Mouse (Mus musculus): Measurements from ENCODE around the gene Rsu1. TPM values are rescaled to one million over a fixed set of nuclear protein-coding genes. Genes with fewer than 3 reads are reported as not detected.

Gene Rsu1
- polyA plus RNA-seq, 1 experiment from 2014 or later = 134 TPM

DNA sequence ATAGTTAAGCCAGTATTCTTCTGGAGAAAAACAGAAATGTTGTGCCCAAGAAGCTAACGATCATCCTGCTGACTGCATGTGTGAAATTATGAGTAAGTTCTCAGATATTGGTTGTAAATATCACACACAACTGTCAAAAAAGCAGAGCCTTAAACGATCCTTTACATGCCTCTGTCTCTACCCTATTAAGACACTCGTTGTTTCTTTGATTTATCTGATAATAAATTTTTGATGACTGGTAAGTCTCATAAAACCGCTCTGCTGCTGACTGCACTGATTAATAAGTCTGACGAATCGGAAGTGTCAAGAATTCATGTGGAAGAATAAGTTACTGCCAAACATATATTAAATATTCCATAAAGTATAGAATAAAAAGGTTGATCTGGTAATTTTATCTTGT, 126.0 kb downstream of the Rsu1 start:
- Histone ChIP-seq H3K4me2 (no peak overlapping the region), H3K9me3 (no peaks in the 10 kb centered on the region), H3K9ac (no peak overlapping the region), H3K27me3 (replicated peaks) (no peaks in the 10 kb centered on the region), H3K36me3 (no peaks in the 10 kb centered on the region), H3K4me1 (peaks cover 6% of the 10 kb centered on the region), H3K4me3 (no peak overlapping the region), H3K27ac (replicated peaks) (no peak overlapping the region)
- ATAC-seq (ENCODE audit: extremely low read depth, insufficient number of reproducible peaks, low FRiP score, low TSS enrichment) = no peak
- 83% methylated on average over 6 of the region's 6 CpGs for WGBS

GRCm38 (mm10) chr2:13134890-13135289, 136.3 kb downstream of the Rsu1 start:
- no peak for ATAC-seq (ENCODE audit: extremely low read depth, insufficient number of reproducible peaks, low FRiP score, low TSS enrichment)
- H3K36me3 ChIP-seq = no peaks in the 10 kb centered on the region
- 87% methylated on average over 2 of the region's 2 CpGs for WGBS

GRCm38 (mm10) chr2:13132841-13133240, 138.4 kb downstream of the Rsu1 start:
- Histone ChIP-seq H3K27me3 (replicated peaks) (no peaks in the 10 kb centered on the region), H3K4me3 (no peak overlapping the region), H3K4me2 (no peak overlapping the region), H3K9ac (no peak overlapping the region), H3K36me3 (no peaks in the 10 kb centered on the region), H3K9me3 (no peaks in the 10 kb centered on the region), H3K4me1 (no peaks in the 10 kb centered on the region), H3K27ac (replicated peaks) (no peak overlapping the region)
- ATAC-seq (ENCODE audit: extremely low read depth, insufficient number of reproducible peaks, low FRiP score, low TSS enrichment) = no peak
- 82% methylated on average over 8 of the region's 8 CpGs for whole genome bisulfite sequencing

More at GRCm38 (mm10) chr2:13134890-13135289, 136.3 kb downstream of the Rsu1 start:
- no peaks in the 10 kb centered on the region for H3K9me3 ChIP-seq
- H3K4me1 ChIP-seq = peaks cover 4% of the 10 kb centered on the region
- H3K9ac ChIP-seq = no peak overlapping the region
- H3K4me2 ChIP-seq = no peak overlapping the region
- H3K27ac ChIP-seq (replicated peaks) = no peak overlapping the region
- no peaks in the 10 kb centered on the region for H3K27me3 ChIP-seq (replicated peaks)
- H3K4me3 ChIP-seq = no peak overlapping the region

- H3K9ac ChIP-seq = no peak overlapping the region
- no peak overlapping the region for H3K4me2 ChIP-seq
- H3K9me3 ChIP-seq = no peaks in the 10 kb centered on the region
- H3K4me1 ChIP-seq = no peaks in the 10 kb centered on the region
- ATAC-seq (ENCODE audit: extremely low read depth, insufficient number of reproducible peaks, low FRiP score, low TSS enrichment) = no peak
- H3K27me3 ChIP-seq (replicated peaks) = no peaks in the 10 kb centered on the region
- H3K4me3 ChIP-seq = no peak overlapping the region
- no peaks in the 10 kb centered on the region for H3K36me3 ChIP-seq
- WGBS = 72% methylated on average over 8 of the region's 8 CpGs
- no peak overlapping the region for H3K27ac ChIP-seq (replicated peaks)
Measured at GRCm38 (mm10) chr2:13132406-13132805, 138.8 kb downstream of the Rsu1 start.

GRCm38 (mm10) chr2:13129859-13130258, 141.4 kb downstream of the Rsu1 start:
- Histone ChIP-seq H3K9ac (no peak overlapping the region), H3K9me3 (no peaks in the 10 kb centered on the region), H3K4me3 (no peak overlapping the region), H3K36me3 (no peaks in the 10 kb centered on the region), H3K4me2 (no peak overlapping the region), H3K27ac (replicated peaks) (no peak overlapping the region), H3K4me1 (no peaks in the 10 kb centered on the region), H3K27me3 (replicated peaks) (no peaks in the 10 kb centered on the region)
- 74% methylated on average over 10 of the region's 10 CpGs for WGBS
- no peak for ATAC-seq (ENCODE audit: extremely low read depth, insufficient number of reproducible peaks, low FRiP score, low TSS enrichment)

DNA sequence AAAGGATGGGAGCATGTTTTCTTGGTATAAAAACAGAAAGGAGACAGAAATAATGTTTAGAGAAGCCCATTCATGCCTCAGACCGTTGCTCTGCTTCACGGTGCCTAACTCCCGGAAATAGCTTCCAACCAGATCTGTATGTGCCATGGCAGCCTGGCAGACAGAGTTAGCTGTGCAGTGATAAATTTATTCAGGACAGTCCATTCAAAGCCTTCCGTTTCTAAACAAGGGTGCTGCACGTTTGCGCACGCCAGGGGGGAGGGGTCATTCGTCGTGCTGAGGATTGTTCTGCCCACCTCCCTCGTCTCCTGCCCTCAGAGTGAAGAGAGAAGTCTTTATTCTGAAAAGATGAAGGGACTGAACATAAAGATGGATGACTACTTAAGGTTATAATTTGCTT, 141.9 kb downstream of the Rsu1 start:
- no peak for ATAC-seq (ENCODE audit: extremely low read depth, insufficient number of reproducible peaks, low FRiP score, low TSS enrichment)
- H3K27me3 ChIP-seq (replicated peaks) = no peaks in the 10 kb centered on the region
- no peaks in the 10 kb centered on the region for H3K36me3 ChIP-seq
- H3K9me3 ChIP-seq = no peaks in the 10 kb centered on the region
- 81% methylated on average over 10 of the region's 10 CpGs for WGBS
- no peak overlapping the region for H3K9ac ChIP-seq
- H3K4me3 ChIP-seq = no peak overlapping the region
- H3K4me2 ChIP-seq = no peak overlapping the region
- no peaks in the 10 kb centered on the region for H3K4me1 ChIP-seq
- H3K27ac ChIP-seq (replicated peaks) = no peak overlapping the region

DNA sequence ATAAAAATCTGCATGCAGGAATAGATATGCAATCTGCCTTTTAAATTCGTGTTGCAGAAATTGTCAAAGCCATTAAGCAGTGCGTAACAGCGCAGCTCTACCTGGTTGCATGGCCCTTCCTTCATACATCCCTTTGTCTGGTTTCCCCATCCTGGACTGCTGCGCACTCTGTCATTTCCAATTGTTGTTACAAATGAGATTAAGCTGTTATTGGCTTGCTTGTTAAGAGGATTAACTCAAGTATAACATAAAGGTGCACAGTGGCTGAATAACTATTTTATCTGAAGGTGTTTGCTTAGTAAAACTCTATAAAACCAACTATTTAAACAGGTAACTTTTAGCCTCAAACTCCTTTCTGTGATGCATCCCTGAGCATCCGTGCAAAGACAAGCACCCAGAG, 150.8 kb downstream of the Rsu1 start:
- H3K9me3 ChIP-seq = no peaks in the 10 kb centered on the region
- ATAC-seq (ENCODE audit: extremely low read depth, insufficient number of reproducible peaks, low FRiP score, low TSS enrichment) = no peak
- H3K4me3 ChIP-seq = no peak overlapping the region

GRCm38 (mm10) chr2:13117896-13118295, 153.3 kb downstream of the Rsu1 start:
- Histone ChIP-seq H3K27ac (replicated peaks) (no peak overlapping the region), H3K4me2 (no peak overlapping the region), H3K9me3 (no peaks in the 10 kb centered on the region), H3K4me1 (peaks cover 10% of the 10 kb centered on the region), H3K9ac (no peak overlapping the region), H3K36me3 (no peaks in the 10 kb centered on the region), H3K4me3 (no peak overlapping the region), H3K27me3 (replicated peaks) (no peaks in the 10 kb centered on the region)
- WGBS = 83% methylated on average over 4 of the region's 4 CpGs
- ATAC-seq (ENCODE audit: extremely low read depth, insufficient number of reproducible peaks, low FRiP score, low TSS enrichment) = no peak

More for the DNA sequence above, 150.8 kb downstream of the Rsu1 start:
- no peak overlapping the region for H3K4me2 ChIP-seq
- no peaks in the 10 kb centered on the region for H3K27me3 ChIP-seq (replicated peaks)
- 87% methylated on average over 5 of the region's 5 CpGs for WGBS
- H3K4me1 ChIP-seq = peaks cover 1% of the 10 kb centered on the region
- no peak overlapping the region for H3K27ac ChIP-seq (replicated peaks)
- no peaks in the 10 kb centered on the region for H3K36me3 ChIP-seq
- H3K9ac ChIP-seq = no peak overlapping the region

- no peak overlapping the region for H3K9ac ChIP-seq
- no peak for ATAC-seq (ENCODE audit: extremely low read depth, insufficient number of reproducible peaks, low FRiP score, low TSS enrichment)
- WGBS = 38% methylated on average over 4 of the region's 4 CpGs
- H3K4me3 ChIP-seq = no peak overlapping the region
- no peak overlapping the region for H3K27ac ChIP-seq (replicated peaks)
- peaks cover 14% of the 10 kb centered on the region for H3K4me1 ChIP-seq
- no peaks in the 10 kb centered on the region for H3K27me3 ChIP-seq (replicated peaks)
- H3K9me3 ChIP-seq = no peaks in the 10 kb centered on the region
- H3K36me3 ChIP-seq = no peaks in the 10 kb centered on the region
- no peak overlapping the region for H3K4me2 ChIP-seq
Measured at GRCm38 (mm10) chr2:13106531-13106930, 164.7 kb downstream of the Rsu1 start.

GRCm38 (mm10) chr2:13104388-13104787, 166.8 kb downstream of the Rsu1 start:
- Histone ChIP-seq H3K9ac (no peak overlapping the region), H3K36me3 (no peaks in the 10 kb centered on the region), H3K27me3 (replicated peaks) (no peaks in the 10 kb centered on the region), H3K27ac (replicated peaks) (no peak overlapping the region), H3K9me3 (no peaks in the 10 kb centered on the region), H3K4me1 (peaks cover 14% of the 10 kb centered on the region), H3K4me3 (no peak overlapping the region), H3K4me2 (no peak overlapping the region)
- 58% methylated on average over 2 of the region's 2 CpGs for WGBS
- ATAC-seq (ENCODE audit: extremely low read depth, insufficient number of reproducible peaks, low FRiP score, low TSS enrichment) = no peak

DNA sequence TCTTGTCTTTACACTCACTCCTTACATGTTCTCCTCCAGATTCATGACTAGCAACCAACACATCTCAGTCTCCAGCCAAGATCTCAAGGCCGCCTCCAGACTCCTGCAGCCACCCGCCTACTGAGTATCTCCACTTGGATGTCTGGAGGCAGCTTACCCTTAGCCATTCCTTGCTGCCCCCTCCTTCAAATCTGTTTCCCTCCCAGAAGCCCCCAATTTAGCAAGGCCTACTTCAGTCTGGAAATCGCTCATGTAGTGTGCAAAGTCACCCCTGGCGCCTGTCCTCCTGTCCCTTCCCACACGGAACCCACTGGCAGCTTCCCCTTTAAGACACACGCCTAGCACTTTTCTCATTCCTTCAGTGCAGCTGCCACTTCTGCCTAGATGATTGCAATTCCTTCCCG, 167.4 kb downstream of the Rsu1 start:
- Histone ChIP-seq H3K4me1 (peaks cover 14% of the 10 kb centered on the region), H3K27ac (replicated peaks) (no peak overlapping the region), H3K9ac (no peak overlapping the region), H3K9me3 (no peaks in the 10 kb centered on the region), H3K36me3 (no peaks in the 10 kb centered on the region), H3K4me2 (no peak overlapping the region), H3K27me3 (replicated peaks) (no peaks in the 10 kb centered on the region), H3K4me3 (no peak overlapping the region)
- ATAC-seq (ENCODE audit: extremely low read depth, insufficient number of reproducible peaks, low FRiP score, low TSS enrichment) = no peak
- whole genome bisulfite sequencing = 65% methylated on average over 7 of the region's 7 CpGs

- Histone ChIP-seq H3K4me1 (no peaks in the 10 kb centered on the region), H3K4me2 (no peak overlapping the region), H3K9ac (no peak overlapping the region), H3K9me3 (no peaks in the 10 kb centered on the region), H3K36me3 (0 out of 2 replicates have a peak, but pooled peaks cover 5% of the 10 kb centered on the region), H3K27ac (replicated peaks) (no peak overlapping the region), H3K27me3 (replicated peaks) (no peaks in the 10 kb centered on the region), H3K4me3 (no peak overlapping the region)
- 91% methylated on average over 5 of the region's 5 CpGs for WGBS
- ATAC-seq (ENCODE audit: extremely low read depth, insufficient number of reproducible peaks, low FRiP score, low TSS enrichment) = no peak
Measured at GRCm38 (mm10) chr2:13094045-13094444, 177.2 kb downstream of the Rsu1 start.

All from heart, embryonic 13.5 days (tissue).